In the genomic region with DNA sequence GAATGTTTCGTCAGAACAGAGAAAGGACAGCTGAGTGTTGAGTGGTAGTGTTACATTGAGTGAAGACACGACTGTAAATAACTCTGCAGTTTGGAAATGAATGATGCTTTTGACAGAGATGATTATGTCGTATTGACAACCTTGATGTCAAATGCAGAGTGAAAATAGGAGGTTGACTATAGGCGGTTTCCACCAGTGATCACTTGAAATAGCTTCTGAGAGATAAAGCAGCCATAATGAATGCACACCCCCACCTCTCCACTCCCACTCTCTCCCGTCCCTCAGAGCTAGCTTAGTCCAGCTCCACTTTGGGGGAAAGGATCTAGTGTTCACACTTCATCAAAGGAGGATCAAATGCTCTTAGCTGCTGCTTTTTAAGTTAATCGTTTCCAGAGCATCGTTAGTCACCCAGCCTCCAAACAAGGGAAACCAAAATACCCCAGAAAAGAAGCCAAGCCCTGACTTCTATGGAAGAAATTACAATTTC, we compare ENCODE assay signal across 30 mouse cellular contexts.
A peak's percentile ranks its signal among the peaks of the same experiment; 100 is the strongest.
DNase-seq lines count a peak whose midpoint lies in the region; ATAC-seq and TF ChIP-seq lines count a peak whose summit lies in the region.
"Had no signal": no experiment of that assay in that cellular context is flagged by ENCODE, and none has a peak within 500 bp of the region (broad histone marks: within the 10 kb centered on the region; RNA-seq: fewer than 3 reads in every experiment).

No protein-coding gene starts in this region.

- H3K27me3 ChIP-seq in embryonic facial prominence, embryonic 11.5 days (ENCODE audit: control insufficient read depth, insufficient read depth, low read length) = no peaks in the 10 kb centered on the region
- no peaks in the 10 kb centered on the region for H3K27me3 ChIP-seq in embryonic facial prominence, embryonic 10.5 days (replicated peaks; ENCODE audit: low read depth, poor library complexity, severe bottlenecking)
- H3K27me3 ChIP-seq: embryonic facial prominence, embryonic 13.5 days; limb, embryonic 15.5 days; liver, embryonic 13.5 days; megakaryocyte, embryonic 14.5 days; midbrain, embryonic 12.5 days had no signal

- no peak overlapping the region for H3K4me2 ChIP-seq in embryonic facial prominence, embryonic 11.5 days (ENCODE audit: low read depth, low read length)
- H3K4me2 ChIP-seq: embryonic facial prominence, embryonic 13.5 days; heart, embryonic 11.5 days; hindbrain, embryonic 14.5 days; limb, embryonic 15.5 days; liver, embryonic 13.5 days; midbrain, embryonic 12.5 days had no signal

- no peaks in the 10 kb centered on the region for H3K4me1 ChIP-seq in embryonic facial prominence, embryonic 11.5 days (ENCODE audit: control insufficient read depth, insufficient read depth, low read length)
- peaks cover 6% of the 10 kb centered on the region; the same call in 1 of the 2 replicates for H3K4me1 ChIP-seq in embryonic facial prominence, embryonic 10.5 days
- H3K4me1 ChIP-seq: limb, embryonic 15.5 days; liver, embryonic 13.5 days; megakaryocyte, embryonic 14.5 days; midbrain, embryonic 12.5 days had no signal

- DNase-seq in embryonic facial prominence, embryonic 11.5 days (ENCODE audit: low spot score) = peak; percentile 30
- DNase-seq in embryonic facial prominence, embryonic 10.5 days (ENCODE audit: low spot score) = no peak
- DNase-seq in left cerebral cortex, postnatal 14 days (ENCODE audit: low spot score in 2 of 2) = peak; percentile 8 to 9
- no peak for DNase-seq in left cerebral cortex, adult 2 months (ENCODE audit: extremely low spot score in 1 of 2, low spot score in 2 of 2)
- peak; percentile 23 to 31 for DNase-seq in right cerebral cortex, adult 2 months (ENCODE audit: low spot score in 2 of 2)
- DNase-seq in right cerebral cortex, postnatal 25 days = no peak
- DNase-seq in cerebellum, postnatal 4 days (ENCODE audit: low spot score in 2 of 2) = no peak
- DNase-seq: adrenal gland, postnatal 10 days; cerebellum, adult 11 months; cerebellum, adult 9-10 months; cerebellum, postnatal 36 days; gastrocnemius, postnatal 25 days; heart, adult 11 months; heart, postnatal 4 days; kidney, postnatal 25 days; liver, embryonic 13.5 days; lung, adult 18-20 months; lung, postnatal 4 days; retina, postnatal 1 day had no signal

- no peak overlapping the region for H3K27ac ChIP-seq in embryonic facial prominence, embryonic 11.5 days (replicated peaks; ENCODE audit: low read depth, low read length)
- no peak overlapping the region for H3K27ac ChIP-seq in embryonic facial prominence, embryonic 10.5 days (replicated peaks)
- no peak overlapping the region for H3K27ac ChIP-seq in left cerebral cortex, adult 2 months
- H3K27ac ChIP-seq: embryonic facial prominence, embryonic 13.5 days; hindbrain, embryonic 14.5 days; limb, embryonic 15.5 days; liver, embryonic 13.5 days; midbrain, embryonic 12.5 days had no signal

- no peaks in the 10 kb centered on the region for H3K9me3 ChIP-seq in embryonic facial prominence, embryonic 11.5 days (replicated peaks; ENCODE audit: control insufficient read depth, low read length)
- no peaks in the 10 kb centered on the region for H3K9me3 ChIP-seq in embryonic facial prominence, embryonic 10.5 days
- H3K9me3 ChIP-seq: embryonic facial prominence, embryonic 13.5 days; limb, embryonic 15.5 days; liver, embryonic 13.5 days; megakaryocyte, embryonic 14.5 days; midbrain, embryonic 12.5 days had no signal

- H3K36me3 ChIP-seq in embryonic facial prominence, embryonic 11.5 days (replicated peaks; ENCODE audit: control insufficient read depth, insufficient read depth, low read depth, low read length) = no peaks in the 10 kb centered on the region
- no peaks in the 10 kb centered on the region for H3K36me3 ChIP-seq in embryonic facial prominence, embryonic 10.5 days (replicated peaks)
- H3K36me3 ChIP-seq: embryonic facial prominence, embryonic 13.5 days; limb, embryonic 15.5 days; liver, embryonic 13.5 days; midbrain, embryonic 12.5 days had no signal

- intact Hi-C loops in left cerebral cortex, postnatal 14 days (cut with DNase I) = no loop called here
- intact Hi-C loops in left cerebral cortex, adult 2 months (cut with DNase I) = no loop called here

- H3K4me3 ChIP-seq in embryonic facial prominence, embryonic 11.5 days (ENCODE audit: low read depth, low read length) = no peak overlapping the region
- H3K4me3 ChIP-seq in embryonic facial prominence, embryonic 10.5 days = no peak overlapping the region
- H3K4me3 ChIP-seq in left cerebral cortex, adult 2 months = no peak overlapping the region
- H3K4me3 ChIP-seq: embryonic facial prominence, embryonic 13.5 days; erythroblast, embryonic 14.5 days; limb, embryonic 15.5 days; liver, embryonic 13.5 days; megakaryocyte, embryonic 14.5 days; midbrain, embryonic 12.5 days had no signal

- TF ChIP-seq CTCF in left cerebral cortex, adult 2 months (IDR thresholded peaks at IDR 0.05) = no peak

- ATAC-seq in embryonic facial prominence, embryonic 11.5 days (replicated peaks; ENCODE audit: insufficient number of reproducible peaks, low FRiP score, low TSS enrichment, low read depth) = no peak
- ATAC-seq: forebrain, embryonic 16.5 days; intestine, postnatal 0 days; lung, postnatal 0 days; Patski had no signal

- H3K9ac ChIP-seq in embryonic facial prominence, embryonic 11.5 days (replicated peaks; ENCODE audit: low read length) = no peak overlapping the region
- H3K9ac ChIP-seq: embryonic facial prominence, embryonic 13.5 days; hindbrain, embryonic 14.5 days; limb, embryonic 15.5 days; liver, embryonic 13.5 days; midbrain, embryonic 12.5 days had no signal

- 53% methylated on average over 7 of the region's 7 CpGs for WGBS in embryonic facial prominence, embryonic 11.5 days
- 62% methylated on average over 7 of the region's 7 CpGs for WGBS in embryonic facial prominence, embryonic 10.5 days

Comparison
In these comparisons a context has a peak if more than half of its experiments do, and no peak if none do; other contexts are left out.
1. DNase-seq: peak in embryonic facial prominence, embryonic 11.5 days (single experiment), left cerebral cortex, postnatal 14 days (2 of 2) and right cerebral cortex, adult 2 months (2 of 2); none in embryonic facial prominence, embryonic 10.5 days (single experiment), left cerebral cortex, adult 2 months (0 of 2), right cerebral cortex, postnatal 25 days (single experiment) and cerebellum, postnatal 4 days (0 of 2).